Mouse (Mus musculus): ENCODE results near the gene Cdh3. TPM values are rescaled to one million over a fixed set of nuclear protein-coding genes. Genes with fewer than 3 reads are reported as not detected.

Gene Cdh3
- polyA plus RNA-seq, 1 experiment = 33.3 TPM

GRCm38 (mm10) chr8:106576849-106577555 lies 66.3 kb downstream of the Cdh3 start:
- H3K4me3 ChIP-seq (ENCODE audit: low read depth, low read length) = no peak overlapping the region

GRCm38 (mm10) chr8:106579510-106579909 lies 68.8 kb downstream of the Cdh3 start:
- no peaks in the 10 kb centered on the region for H3K36me3 ChIP-seq (ENCODE audit: control insufficient read depth, insufficient read depth, low read length, poor library complexity, severe bottlenecking)
- H3K27ac ChIP-seq (ENCODE audit: insufficient read depth, low read length) = no peak overlapping the region
- H3K27me3 ChIP-seq (ENCODE audit: control insufficient read depth, insufficient read depth, low read length, poor library complexity, severe bottlenecking) = no peaks in the 10 kb centered on the region
- peaks cover 2% of the 10 kb centered on the region for H3K4me1 ChIP-seq (ENCODE audit: control insufficient read depth, insufficient read depth, low read length)
- no peak overlapping the region for H3K9ac ChIP-seq (ENCODE audit: low read depth, poor library complexity, severe bottlenecking)
- no peak overlapping the region for H3K4me3 ChIP-seq (ENCODE audit: low read depth, low read length)
- TF ChIP-seq CTCF (IDR thresholded peaks at IDR 0.05; ENCODE audit: low read depth, low read length) (no peak), POLR2A (IDR thresholded peaks at IDR 0.05; ENCODE audit: insufficient read depth, low read length) (no peak), EP300 (IDR thresholded peaks at IDR 0.05; ENCODE audit: insufficient read depth, low read depth, low read length) (no peak)
- H3K9me3 ChIP-seq (replicated peaks; ENCODE audit: control insufficient read depth, insufficient read depth, low read length, poor library complexity, severe bottlenecking) = no peaks in the 10 kb centered on the region

More at GRCm38 (mm10) chr8:106576849-106577555, 66.3 kb downstream of the Cdh3 start:
- no peak overlapping the region for H3K9ac ChIP-seq (ENCODE audit: low read depth, poor library complexity, severe bottlenecking)
- H3K4me1 ChIP-seq (ENCODE audit: control insufficient read depth, insufficient read depth, low read length) = peaks cover 2% of the 10 kb centered on the region
- no peak overlapping the region for H3K27ac ChIP-seq (ENCODE audit: insufficient read depth, low read length)
- no peaks in the 10 kb centered on the region for H3K9me3 ChIP-seq (replicated peaks; ENCODE audit: control insufficient read depth, insufficient read depth, low read length, poor library complexity, severe bottlenecking)
- TF ChIP-seq POLR2A (IDR thresholded peaks at IDR 0.05; ENCODE audit: insufficient read depth, low read length) = no peak
- no peak for TF ChIP-seq EP300 (IDR thresholded peaks at IDR 0.05; ENCODE audit: insufficient read depth, low read depth, low read length)
- TF ChIP-seq CTCF (IDR thresholded peaks at IDR 0.05; ENCODE audit: low read depth, low read length) = no peak
- no peaks in the 10 kb centered on the region for H3K27me3 ChIP-seq (ENCODE audit: control insufficient read depth, insufficient read depth, low read length, poor library complexity, severe bottlenecking)
- H3K36me3 ChIP-seq (ENCODE audit: control insufficient read depth, insufficient read depth, low read length, poor library complexity, severe bottlenecking) = no peaks in the 10 kb centered on the region

- TF ChIP-seq CTCF (IDR thresholded peaks at IDR 0.05; ENCODE audit: low read depth, low read length) (no peak), EP300 (IDR thresholded peaks at IDR 0.05; ENCODE audit: insufficient read depth, low read depth, low read length) (no peak), POLR2A (IDR thresholded peaks at IDR 0.05; ENCODE audit: insufficient read depth, low read length) (no peak)
- H3K4me3 ChIP-seq (ENCODE audit: low read depth, low read length) = no peak overlapping the region
- no peaks in the 10 kb centered on the region for H3K9me3 ChIP-seq (replicated peaks; ENCODE audit: control insufficient read depth, insufficient read depth, low read length, poor library complexity, severe bottlenecking)
- H3K27ac ChIP-seq (ENCODE audit: insufficient read depth, low read length) = no peak overlapping the region
- H3K36me3 ChIP-seq (ENCODE audit: control insufficient read depth, insufficient read depth, low read length, poor library complexity, severe bottlenecking) = no peaks in the 10 kb centered on the region
- no peaks in the 10 kb centered on the region for H3K27me3 ChIP-seq (ENCODE audit: control insufficient read depth, insufficient read depth, low read length, poor library complexity, severe bottlenecking)
- no peak overlapping the region for H3K9ac ChIP-seq (ENCODE audit: low read depth, poor library complexity, severe bottlenecking)
- peaks cover 2% of the 10 kb centered on the region for H3K4me1 ChIP-seq (ENCODE audit: control insufficient read depth, insufficient read depth, low read length)
Observed at GRCm38 (mm10) chr8:106581344-106582088, 70.8 kb downstream of the Cdh3 start.

GRCm38 (mm10) chr8:106584942-106585670 lies 74.4 kb downstream of the Cdh3 start:
- Histone ChIP-seq H3K9me3 (replicated peaks; ENCODE audit: control insufficient read depth, insufficient read depth, low read length, poor library complexity, severe bottlenecking) (no peaks in the 10 kb centered on the region), H3K9ac (ENCODE audit: low read depth, poor library complexity, severe bottlenecking) (no peak overlapping the region), H3K27ac (ENCODE audit: insufficient read depth, low read length) (no peak overlapping the region), H3K4me3 (ENCODE audit: low read depth, low read length) (no peak overlapping the region), H3K4me1 (ENCODE audit: control insufficient read depth, insufficient read depth, low read length) (peaks cover 4% of the 10 kb centered on the region), H3K27me3 (ENCODE audit: control insufficient read depth, insufficient read depth, low read length, poor library complexity, severe bottlenecking) (no peaks in the 10 kb centered on the region), H3K36me3 (ENCODE audit: control insufficient read depth, insufficient read depth, low read length, poor library complexity, severe bottlenecking) (no peaks in the 10 kb centered on the region)
- no peak for TF ChIP-seq POLR2A (IDR thresholded peaks at IDR 0.05; ENCODE audit: insufficient read depth, low read length)
- no peak for TF ChIP-seq CTCF (IDR thresholded peaks at IDR 0.05; ENCODE audit: low read depth, low read length)
- TF ChIP-seq EP300 (IDR thresholded peaks at IDR 0.05; ENCODE audit: insufficient read depth, low read depth, low read length) = no peak

- H3K27ac ChIP-seq (ENCODE audit: insufficient read depth, low read length) = no peak overlapping the region
- H3K4me1 ChIP-seq (ENCODE audit: control insufficient read depth, insufficient read depth, low read length) = peaks cover 4% of the 10 kb centered on the region
- TF ChIP-seq EP300 (IDR thresholded peaks at IDR 0.05; ENCODE audit: insufficient read depth, low read depth, low read length) (no peak), POLR2A (IDR thresholded peaks at IDR 0.05; ENCODE audit: insufficient read depth, low read length) (no peak), CTCF (IDR thresholded peaks at IDR 0.05; ENCODE audit: low read depth, low read length) (no peak)
- no peak overlapping the region for H3K4me3 ChIP-seq (ENCODE audit: low read depth, low read length)
- H3K36me3 ChIP-seq (ENCODE audit: control insufficient read depth, insufficient read depth, low read length, poor library complexity, severe bottlenecking) = no peaks in the 10 kb centered on the region
- no peaks in the 10 kb centered on the region for H3K9me3 ChIP-seq (replicated peaks; ENCODE audit: control insufficient read depth, insufficient read depth, low read length, poor library complexity, severe bottlenecking)
- H3K9ac ChIP-seq (ENCODE audit: low read depth, poor library complexity, severe bottlenecking) = no peak overlapping the region
- no peaks in the 10 kb centered on the region for H3K27me3 ChIP-seq (ENCODE audit: control insufficient read depth, insufficient read depth, low read length, poor library complexity, severe bottlenecking)
Observed at GRCm38 (mm10) chr8:106585671-106586037, 75.0 kb downstream of the Cdh3 start.
